Mouse (Mus musculus) cerebellum, adult 9-10 months (tissue): ENCODE data around the gene Rnf24.
"Not testable (repeated sequence)": the region's sequence is repeated elsewhere in the genome, so short reads cannot be mapped to it uniquely, and the experiment has no call there.

ENCODE experiments used
- DNase-seq: peaks from one replicate; pipeline ENCODE4 v3.0.0; 2022

Rnf24 gene

DNA sequence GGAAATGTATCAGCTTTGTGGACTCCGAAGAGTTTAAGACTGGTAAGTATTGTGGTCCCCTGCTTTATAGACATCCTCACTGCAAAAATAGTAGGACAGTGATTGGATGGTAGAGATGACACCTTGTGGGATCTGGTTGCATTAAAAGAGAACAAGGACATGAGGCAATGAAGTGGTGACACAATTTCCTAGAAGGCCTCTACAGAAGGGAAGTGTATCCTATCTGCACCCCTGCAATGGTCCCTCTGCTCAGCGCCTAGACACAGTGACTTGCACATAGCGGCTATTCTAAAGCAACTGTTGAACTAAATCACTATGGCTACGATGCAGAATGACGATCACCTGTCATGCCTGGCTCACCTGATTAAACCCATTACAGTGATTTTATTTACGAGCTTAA is 15.1 kb downstream of the Rnf24 start:
- no peak for DNase-seq

DNA sequence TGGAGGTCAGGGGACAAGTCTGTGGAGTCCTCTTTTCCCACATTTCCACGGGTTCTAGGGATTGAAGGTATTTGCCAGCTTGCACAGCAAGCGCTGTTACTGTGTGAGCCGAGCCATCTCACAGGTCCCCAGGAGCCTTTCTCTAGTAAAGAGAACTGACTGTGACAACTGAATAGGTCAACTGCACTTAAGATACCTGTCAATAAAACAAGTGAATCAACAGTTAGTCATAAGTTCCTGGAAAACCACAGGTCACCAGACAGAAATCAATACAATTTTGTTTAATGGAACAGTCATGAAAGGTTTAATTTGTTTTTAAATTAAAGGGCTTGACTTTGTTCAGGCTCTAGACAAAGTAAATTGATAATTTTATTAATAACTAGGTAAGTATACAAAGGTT is 22.1 kb downstream of the Rnf24 start:
- DNase-seq, result no peak

DNA sequence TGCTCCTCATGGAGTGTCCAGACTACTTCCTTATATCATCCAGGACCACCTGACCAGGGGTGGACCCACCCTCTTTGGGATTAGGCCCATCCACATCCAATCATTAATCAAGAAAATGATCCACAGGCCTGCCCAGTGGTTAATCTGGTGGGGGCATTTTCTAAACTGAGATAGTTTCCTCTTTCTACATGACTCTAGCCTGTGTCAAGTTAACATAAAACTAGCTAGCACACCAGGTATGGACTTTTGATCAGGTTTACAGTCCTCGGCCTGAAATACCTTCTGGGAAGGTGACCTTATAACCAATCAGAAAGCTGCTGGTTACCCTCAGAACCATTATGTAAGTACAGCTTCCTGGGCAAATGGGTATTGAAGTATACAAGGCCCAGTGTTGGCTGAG is 23.7 kb downstream of the Rnf24 start:
- DNase-seq, result no peak

DNA sequence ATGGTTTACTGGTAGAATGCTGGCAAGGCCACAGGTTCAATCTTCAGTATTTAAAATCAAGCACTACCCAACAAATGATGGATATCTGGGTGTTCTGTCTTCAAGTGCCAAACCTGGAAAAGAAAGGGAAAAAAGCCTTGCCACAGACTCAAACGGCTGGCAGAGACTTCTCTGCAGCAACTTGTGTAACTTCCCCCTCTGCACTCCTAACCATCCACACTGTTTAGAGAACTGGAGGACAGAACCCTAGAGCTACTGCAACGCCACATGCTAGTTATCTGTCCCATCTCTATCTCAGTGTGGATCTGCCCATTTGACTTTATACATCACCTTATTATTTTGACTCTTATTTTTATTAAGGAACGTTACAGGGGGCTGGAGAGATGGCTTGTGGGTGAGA is 26.6 kb downstream of the Rnf24 start:
- no peak for DNase-seq

DNA sequence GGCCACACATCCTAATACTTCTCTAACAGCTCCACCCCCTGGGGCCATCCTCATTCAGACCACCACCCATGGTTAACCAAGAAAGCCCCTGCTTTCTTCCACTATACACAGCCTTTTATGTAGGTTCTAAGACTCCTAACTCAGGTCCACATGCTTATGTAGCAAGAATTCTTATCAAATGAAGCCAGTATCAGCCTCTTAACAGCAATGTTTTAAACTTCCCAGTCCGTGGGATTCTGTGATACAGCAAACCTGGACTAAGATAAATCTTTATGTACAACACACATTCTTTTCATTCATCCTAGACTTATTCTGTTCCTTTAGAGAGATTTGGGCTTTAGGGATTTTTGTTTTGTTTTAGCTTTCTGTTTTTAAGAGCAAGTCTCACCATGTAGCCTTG is 29.0 kb downstream of the Rnf24 start:
- DNase-seq, result no peak

DNA sequence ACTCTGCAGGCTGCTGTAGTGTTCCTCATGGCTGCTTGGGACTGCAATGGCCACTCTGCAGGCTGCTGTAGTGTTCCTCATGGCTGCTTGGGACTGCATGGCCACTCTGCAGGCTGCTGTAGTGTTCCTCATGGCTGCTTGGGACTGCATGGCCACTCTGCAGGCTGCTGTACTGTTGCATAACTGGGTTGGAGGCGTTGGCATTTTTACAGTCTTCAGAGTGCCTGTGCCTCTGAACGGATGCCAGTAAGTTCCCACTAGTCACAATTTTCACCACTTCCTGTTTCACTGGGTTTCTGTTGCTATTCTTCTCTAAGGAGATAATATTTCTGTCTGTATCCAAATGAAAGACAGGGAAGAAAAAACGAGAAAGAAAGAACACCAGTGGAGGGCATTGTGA is 31.5 kb downstream of the Rnf24 start:
- peak; percentile 76 for DNase-seq

DNA sequence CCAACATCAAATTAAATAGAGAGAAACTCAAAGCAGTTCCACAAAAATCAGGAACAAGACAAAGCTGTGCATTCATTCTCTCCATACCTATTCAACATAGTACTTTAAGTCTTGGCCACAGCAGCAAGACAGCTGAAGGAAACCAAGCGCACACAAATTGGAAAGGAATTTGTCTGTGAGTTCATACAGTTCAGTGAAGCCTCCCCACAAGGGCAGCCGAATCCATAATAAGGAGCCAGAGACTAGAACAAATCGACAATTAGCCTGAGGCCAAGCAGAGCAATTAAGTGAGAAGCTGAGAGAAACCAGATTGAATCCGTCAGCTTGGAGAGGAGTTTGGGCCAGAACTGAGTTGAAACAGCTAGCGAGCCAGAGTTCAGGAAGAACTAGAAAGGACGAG is 33.3 kb downstream of the Rnf24 start:
- DNase-seq, result no peak

DNA sequence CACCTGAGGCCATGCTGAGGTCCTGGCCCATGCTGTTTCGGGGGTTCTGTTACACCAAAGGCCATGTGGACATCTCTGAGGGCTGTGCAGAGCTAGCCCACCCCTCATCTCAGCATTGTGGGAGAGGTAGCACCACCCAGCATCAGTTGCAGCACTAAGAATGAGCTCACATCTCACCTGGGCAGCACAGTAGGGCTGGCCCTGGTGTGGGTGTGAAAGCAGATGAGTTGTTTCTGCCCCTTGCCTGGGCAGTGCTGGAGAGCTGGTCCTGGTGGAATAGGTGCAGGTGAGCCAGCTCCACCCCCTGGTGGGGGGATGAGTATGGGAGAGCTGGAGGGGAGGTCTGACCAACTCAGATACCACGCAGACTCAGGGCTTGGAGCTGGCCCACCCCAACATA is 36.5 kb downstream of the Rnf24 start:
- no peak for DNase-seq

DNA sequence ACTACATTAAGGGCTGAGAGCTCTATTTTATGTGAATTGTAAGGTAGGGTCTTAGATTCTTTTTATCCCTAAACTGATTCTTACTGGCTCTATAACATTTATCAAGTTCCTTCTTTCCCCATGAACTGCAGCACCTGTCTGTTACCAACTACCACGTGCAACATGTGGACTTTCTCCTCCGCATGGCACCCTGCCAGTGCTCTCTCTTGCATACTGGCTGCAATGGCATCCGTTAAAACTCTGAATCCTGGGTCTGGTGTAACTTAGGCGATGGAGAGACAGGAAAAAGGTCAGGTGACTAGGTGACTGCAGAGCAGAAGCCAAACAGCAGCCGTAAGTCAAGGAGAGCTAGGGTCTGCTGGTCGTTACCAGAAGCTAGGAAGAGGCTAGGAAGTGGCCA is 43.4 kb downstream of the Rnf24 start:
- DNase-seq, result no peak

DNA sequence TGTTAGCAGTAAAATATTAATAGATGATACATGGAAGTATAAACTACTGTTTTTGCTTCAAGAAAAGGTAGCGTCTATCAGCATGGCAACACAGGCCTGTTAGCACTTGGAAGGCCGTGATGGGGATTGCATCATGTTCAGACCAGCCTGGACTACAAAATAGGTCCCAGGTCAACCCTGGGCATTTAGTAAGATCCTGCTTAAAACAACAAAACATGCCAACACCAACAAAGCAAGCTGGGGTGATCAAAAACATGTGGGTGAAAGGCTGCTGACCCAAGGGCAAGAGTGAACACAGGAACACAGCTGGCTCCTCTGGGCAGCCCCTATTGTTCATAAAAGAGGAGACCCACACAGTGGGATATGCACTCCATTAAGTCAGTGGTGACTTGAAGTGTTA is 44.9 kb downstream of the Rnf24 start:
- no peak for DNase-seq

DNA sequence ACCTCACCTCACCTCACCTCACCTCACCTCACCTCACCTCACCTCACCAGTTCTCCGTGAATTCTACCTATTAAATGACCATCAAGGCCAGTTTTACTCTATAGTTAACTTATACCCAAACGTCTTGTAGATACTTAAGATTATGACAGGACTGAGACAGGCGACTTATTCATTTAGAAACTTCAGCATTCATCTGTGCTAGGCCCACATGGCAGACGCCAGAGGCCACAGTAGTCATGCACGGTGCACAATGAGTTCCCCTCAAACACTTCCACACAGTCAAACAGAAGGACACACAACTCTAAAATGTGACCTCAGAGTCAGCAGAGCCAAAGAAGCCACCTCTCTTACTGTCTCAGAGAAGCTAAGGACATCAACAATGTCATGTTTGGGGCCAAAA is 45.3 kb downstream of the Rnf24 start:
- DNase-seq, result no peak

DNA sequence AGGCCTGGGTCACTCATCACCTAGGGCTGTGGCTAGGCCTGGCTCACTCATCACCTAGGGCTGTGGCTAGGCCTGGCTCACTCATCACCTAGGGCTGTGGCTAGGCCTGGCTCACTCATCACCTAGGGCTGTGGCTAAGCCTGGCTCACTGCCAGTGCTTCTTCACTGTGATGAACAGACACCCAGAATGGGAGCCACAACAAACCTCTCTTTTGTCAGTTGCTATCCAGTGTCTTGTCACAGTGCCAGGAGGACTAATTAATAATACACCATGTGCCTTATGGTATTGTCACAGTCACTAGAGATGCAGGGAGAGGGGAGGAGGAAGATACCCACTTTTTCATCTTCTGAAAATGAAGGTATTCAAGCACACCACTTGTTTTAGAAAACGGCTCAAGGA is 47.5 kb downstream of the Rnf24 start:
- DNase-seq, result peak; percentile 41

DNA sequence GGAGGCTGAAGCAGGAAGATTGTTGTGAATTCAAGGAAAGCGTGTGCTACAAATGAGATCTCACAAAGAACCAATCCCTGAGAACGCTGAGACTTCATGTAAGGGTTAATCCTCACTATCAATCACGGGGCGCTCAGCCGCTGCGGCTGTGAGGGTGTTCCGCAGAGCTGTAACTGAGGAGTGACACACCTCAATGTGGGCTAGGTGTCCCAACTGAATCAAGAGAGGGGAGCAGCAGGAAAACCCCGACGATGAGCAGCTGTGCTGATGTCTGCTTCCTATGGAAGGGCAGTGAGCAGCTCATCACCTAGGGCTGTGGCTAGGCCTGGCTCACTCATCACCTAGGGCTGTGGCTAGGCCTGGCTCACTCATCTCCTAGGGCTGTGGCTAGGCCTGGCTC is 48.2 kb downstream of the Rnf24 start:
- DNase-seq, result no peak

DNA sequence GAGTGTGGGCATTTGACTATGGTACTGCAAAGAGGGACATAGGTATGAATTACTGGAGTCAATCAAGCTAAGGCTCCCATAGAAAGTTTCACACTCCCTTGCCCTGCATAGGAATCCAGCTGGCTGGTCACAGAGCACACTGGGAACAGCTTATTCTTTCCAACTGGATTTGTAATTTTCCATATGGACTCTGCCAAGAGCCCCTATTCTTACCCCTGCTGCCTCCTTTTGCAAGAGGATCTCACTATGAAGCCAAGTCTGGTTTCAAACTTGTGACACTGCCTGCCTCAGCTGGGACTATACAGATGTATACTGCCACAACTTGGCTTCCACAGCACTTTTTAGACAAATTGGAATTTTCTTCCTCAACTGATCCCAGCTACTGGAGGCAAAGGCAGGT is 51.1 kb downstream of the Rnf24 start:
- no peak for DNase-seq

DNA sequence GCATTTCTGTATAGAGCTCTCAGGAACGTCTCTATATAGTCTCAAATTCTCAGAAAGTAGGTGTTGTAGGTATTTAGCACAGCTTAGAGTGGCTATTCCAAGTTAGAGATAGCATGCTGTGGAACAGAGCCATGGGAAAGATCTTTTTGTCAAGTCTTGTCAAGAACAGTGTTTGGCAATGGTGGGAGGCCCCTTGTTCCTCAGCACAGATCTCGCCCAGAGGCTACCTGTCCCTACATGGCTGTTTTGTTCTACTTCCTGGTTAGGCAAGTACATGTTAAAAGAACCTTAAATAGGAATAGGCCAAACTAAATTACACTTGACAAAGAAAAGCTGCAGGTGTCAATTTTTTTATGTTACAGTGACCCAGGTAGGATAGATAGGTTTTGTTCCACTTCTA is 52.2 kb downstream of the Rnf24 start:
- no peak for DNase-seq

DNA sequence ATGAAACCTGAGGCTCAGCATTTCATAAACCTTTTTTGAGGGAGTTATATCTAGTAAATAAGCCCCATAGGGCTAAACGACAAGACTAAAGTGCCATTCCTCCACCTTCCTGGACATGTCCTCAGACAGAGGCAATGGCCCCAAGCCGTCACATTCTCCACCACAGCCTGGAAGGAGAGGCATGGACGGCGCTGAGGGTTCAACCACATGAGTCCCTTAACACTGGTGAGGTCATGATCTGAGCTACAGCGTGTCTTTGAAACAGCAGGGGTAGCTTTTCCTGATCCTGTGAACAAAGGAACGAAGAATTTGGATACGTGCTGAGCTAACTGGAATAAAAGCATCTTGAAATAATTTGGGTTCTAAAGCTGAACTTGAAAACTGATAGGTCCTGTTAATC is 54.0 kb downstream of the Rnf24 start:
- not testable (repeated sequence) for DNase-seq

DNA sequence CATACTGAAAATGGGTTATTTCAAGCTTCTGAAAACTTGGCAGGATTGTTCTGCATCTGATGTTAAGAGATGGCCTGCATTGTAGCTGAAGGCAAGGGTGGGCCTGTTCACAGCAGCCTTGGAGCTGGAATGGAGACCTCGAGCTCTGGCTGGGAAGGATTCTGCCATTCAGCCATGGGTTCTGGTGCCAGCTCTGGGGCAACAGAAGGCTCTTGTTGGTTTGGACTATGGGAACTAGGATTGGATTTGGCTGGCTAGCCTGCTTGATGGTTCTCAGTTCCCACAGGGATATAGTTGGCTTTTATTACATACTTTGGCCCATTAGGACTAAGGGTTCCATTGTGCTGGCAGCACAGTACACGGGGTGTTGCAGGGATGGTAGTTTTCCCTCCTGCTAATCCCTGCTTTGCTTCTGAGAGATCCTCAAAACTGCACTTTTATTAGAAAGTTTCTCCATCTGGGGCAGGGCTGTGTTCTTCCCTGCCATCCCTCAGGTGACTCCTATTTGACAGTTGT is 55.9 kb downstream of the Rnf24 start:
- DNase-seq, result no peak

DNA sequence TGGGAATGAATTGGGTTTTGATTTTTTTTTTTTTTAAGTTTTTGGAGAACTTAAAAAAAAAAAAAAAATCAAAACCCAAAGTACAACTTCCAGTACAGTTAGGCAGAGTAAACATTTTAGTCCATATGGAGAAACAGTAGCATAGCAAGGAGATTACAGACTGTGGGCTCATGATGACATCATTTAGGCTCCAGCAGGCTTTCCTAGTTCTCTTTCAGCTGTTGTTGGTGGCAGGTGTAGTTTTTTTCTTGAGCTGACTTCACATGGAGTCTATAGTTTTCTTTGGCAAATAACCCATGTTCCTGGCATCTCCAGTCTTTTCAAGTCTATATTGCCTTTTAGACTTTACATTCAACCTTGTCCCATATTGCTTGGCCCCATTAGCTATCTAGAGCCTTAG is 62.0 kb downstream of the Rnf24 start:
- no peak for DNase-seq

DNA sequence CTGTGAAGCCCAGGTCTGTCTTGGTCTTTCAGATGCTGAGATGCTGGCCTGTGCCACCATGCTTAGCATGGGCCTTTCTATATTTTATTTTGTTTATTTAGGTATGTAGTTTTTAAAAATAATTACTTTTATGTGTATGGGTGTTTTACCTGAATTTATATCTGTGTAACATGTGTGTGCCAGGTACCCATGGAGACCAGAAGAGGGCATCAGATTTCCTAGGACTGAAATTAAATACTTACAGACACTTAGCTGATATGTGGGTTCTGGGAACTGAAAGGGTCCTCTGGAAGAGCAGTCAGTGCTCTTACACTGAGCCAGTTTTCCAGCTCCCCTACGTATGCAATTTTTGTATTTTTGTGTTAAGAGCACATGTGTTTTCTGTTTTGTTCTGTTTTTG is 66.4 kb downstream of the Rnf24 start:
- DNase-seq, result no peak

DNA sequence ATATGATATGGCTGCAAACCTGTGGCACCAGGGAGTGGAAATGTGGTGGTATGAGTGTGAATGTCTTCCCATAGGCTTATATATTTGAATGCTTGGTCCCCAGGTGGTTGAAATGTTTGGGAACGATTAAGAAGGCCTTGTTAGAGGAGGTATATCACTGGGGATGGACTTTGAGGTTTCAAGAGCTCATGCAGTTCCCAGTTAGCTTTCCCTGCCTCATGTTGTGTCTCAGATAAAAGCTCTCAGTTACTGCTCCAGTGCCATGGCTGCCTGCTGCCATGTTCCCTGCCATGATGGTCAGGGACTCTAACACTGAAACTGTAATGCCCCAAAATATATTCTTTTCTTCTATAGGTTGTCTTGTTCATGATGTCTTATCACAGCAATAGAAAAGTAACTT is 71.1 kb downstream of the Rnf24 start:
- DNase-seq, result no peak

DNA sequence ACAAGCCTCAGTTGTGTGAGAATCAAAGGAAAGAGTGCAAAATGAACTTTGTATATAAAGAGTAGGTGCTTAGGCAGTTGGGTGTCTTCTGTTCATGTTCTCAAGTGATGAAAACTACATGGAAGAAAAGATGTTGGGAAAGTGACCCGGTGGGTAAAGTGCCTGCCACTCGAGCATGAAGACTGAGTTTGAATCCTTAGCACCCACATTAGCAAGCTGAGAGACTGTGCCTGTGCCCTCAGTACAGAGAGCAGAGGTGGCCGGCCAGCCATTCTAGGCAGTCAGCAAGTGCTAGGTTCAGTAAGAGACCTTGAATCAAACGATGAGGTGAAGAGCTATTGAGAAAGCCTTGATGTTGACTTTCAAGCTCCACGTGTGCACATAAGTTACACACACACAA is 76.0 kb downstream of the Rnf24 start:
- no peak for DNase-seq

DNA sequence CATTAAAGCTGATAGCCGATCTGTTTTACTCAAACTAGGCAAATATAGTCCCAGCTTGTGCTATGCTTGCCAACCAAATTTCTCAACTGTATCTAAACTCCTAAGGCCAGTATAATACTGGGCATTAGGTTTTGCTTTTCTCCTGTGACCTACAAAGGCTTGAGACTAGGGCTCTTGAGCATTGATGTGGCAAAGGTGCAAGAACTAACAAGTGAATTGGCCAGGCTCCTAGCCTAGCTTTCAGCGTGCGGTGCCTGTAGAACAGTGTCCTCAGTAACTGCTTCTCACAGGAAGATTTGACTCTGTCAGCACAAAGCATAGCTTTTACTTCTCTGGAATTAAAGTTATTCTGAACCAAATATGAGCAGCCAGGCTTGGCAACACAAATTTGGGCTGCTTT is 77.2 kb downstream of the Rnf24 start:
- DNase-seq, result no peak

DNA sequence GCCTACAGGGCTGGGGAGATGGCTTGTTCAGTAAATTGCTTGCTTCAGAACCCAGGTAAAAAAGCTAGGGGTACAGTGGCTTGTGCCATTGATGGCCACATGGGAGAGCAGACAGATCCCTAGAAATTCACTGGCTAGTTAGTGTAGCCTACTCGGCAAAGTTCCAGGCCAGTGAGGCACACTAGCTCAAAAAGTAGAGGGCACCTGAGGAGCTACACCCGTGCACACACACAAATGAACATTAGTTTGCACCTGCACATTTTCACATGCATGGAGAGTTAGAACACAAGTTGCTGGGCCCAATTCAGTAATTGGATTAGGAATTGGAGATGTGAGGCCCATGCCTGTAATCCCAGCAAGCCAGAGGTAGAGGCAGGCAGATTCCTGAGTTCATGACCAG is 87.6 kb downstream of the Rnf24 start:
- DNase-seq, result no peak

DNA sequence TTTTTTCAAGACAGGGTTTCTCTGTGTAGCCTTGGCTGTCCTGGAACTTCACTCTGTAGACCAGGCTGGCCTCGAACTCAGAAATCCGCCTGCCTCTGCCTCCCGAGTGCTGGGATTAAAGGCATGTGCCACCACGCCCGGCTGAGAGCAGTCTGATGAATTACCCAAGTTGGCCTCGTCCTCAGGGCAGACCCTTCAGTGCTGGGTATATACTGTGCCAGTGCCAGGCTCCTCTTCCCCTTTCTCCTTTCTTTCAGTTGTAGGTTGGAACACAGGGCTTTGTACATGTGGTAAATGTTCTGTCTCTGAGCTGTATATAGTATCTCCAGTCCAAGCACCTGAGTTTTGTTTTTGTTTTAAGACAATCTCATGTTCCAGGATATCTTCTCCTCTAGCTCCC is 88.7 kb downstream of the Rnf24 start:
- peak; percentile 12 for DNase-seq

DNA sequence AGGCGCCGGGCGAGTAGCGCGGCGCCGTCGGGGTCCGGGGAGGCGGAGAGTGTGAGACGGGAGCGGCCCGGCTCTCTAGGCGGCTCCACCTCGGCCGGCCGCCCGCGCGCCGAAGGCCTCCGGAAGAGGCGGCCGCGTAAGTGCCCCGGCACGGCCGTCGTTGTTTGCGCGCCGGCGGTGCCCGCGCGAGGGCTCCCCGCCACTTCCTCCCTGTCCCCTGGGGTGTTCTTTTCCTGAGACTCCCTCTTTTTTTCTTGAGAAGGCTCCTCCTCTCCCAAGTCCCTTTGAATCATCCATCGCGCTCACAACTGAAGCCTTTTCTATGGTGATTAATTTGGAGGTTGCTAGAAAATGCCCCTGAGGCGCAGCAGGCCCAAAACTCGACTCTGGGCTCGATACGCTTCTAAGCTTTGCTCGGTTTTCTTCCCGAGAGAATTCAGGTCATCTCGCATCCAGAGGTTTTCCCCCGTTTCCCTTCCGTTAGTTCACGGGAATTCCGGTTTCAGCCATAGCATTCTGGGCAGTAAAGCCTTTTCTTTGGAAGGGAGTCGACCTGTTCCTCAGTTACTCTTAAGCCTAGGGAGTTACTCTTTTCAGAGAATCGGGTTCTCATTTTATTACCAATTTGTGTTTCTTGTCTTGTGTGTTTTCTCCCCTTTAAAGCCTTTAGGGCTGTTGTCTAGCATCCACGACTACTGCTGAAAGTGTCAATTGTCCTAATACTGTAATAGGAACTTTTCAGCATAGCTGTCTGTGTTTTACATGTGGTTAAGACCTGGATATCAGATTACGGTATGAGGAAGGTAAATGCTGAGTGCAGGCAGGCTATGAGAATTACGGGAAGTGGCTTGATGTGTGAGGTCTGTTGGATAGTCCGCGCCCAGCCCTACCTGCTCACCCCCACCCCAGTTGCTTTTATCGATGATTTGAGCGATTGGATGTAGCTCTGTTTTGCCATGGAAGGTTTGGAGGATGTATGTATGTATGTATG is 89.7 kb downstream of the Rnf24 start:
- DNase-seq, result peak; percentile 20
